Mouse (Mus musculus) heart, embryonic 16.5 days (tissue): ENCODE measurements around the gene Lta. TPM values are rescaled to one million over a fixed set of nuclear protein-coding genes. Genes with fewer than 3 reads are reported as not detected.

Experiments used
- ATAC-seq: fragments of 200-750 bp; cut with Nextera tagmentation; replicated peaks from 2 replicates; pipeline ENCODE4 v1.8.0; 2017; ENCODE audit warnings: moderate number of reproducible peaks; ENCODE audit not compliant: insufficient read depth, low FRiP score; ENCODE audit errors: extremely low read depth
- H3K27ac ChIP-seq: fragments of 300-500 bp; sonication (generic); 2 replicates; pipeline ENCODE4 v1.5.1; 2014; ENCODE audit warnings: mild to moderate bottlenecking, low read length, control low read depth, moderate library complexity
- H3K27me3 ChIP-seq: fragments of 300-500 bp; sonication (generic); 2 replicates; pipeline ENCODE4 v1.6.1; 2014; ENCODE audit warnings: low read length, mixed read lengths; ENCODE audit not compliant: control insufficient read depth, insufficient read depth
- H3K36me3 ChIP-seq: fragments of 300-500 bp; sonication (generic); 2 replicates; pipeline ENCODE4 v1.6.1; 2014; ENCODE audit not compliant: control insufficient read depth, insufficient read depth
- H3K4me1 ChIP-seq: fragments of 300-500 bp; sonication (generic); 2 replicates; pipeline ENCODE4 v1.6.1; 2014; ENCODE audit warnings: low read length, mixed read lengths; ENCODE audit not compliant: control insufficient read depth, insufficient read depth
- H3K4me2 ChIP-seq: fragments of 300-500 bp; sonication (generic); 2 replicates; pipeline ENCODE4 v1.6.1; 2014; ENCODE audit warnings: low read depth, mild to moderate bottlenecking, control low read depth, low read length
- H3K4me3 ChIP-seq: fragments of 300-500 bp; sonication (generic); 2 replicates; pipeline ENCODE4 v1.5.1; 2014; ENCODE audit warnings: mild to moderate bottlenecking, control low read depth, low read length
- H3K9ac ChIP-seq: fragments of 300-500 bp; sonication (generic); 2 replicates; pipeline ENCODE4 v1.6.1; 2014; ENCODE audit warnings: low read length, control low read depth
- H3K9me3 ChIP-seq: fragments of 300-500 bp; sonication (generic); replicated peaks from 2 replicates; pipeline ENCODE4 v1.6.1; 2016; ENCODE audit warnings: low read length; ENCODE audit not compliant: control insufficient read depth
- WGBS: fragments of 180-500 bp; shearing (Covaris S2); extraction: QIAGEN DNeasy Blood & Tissue Kit; methylation state at CpG from one replicate; pipeline ENCODE4 v1.1.7; 2014; 5-methylcytosine and 5-hydroxymethylcytosine counted together
- polyA plus RNA-seq: library from polyadenylated mRNA; unstranded; fragments of >200 nt; fragmentation: Nextera tagmentation; extraction: Ambion mirVana; gene quantifications from 2 replicates; pipeline ENCODE4 v1.2.1, GENCODE M21; 2015

Lta gene
- polyA plus RNA-seq, 1 experiment from 2014 or later = 0.79 TPM

GRCm38 (mm10) chr17:35249451-35250197, 44.5 kb upstream of the Lta start:
- no peak overlapping the region for H3K4me3 ChIP-seq
- H3K27me3 ChIP-seq = no peaks in the 10 kb centered on the region
- H3K4me2 ChIP-seq = no peak overlapping the region
- H3K27ac ChIP-seq = no peak overlapping the region
- 85% methylated on average over 19 of the region's 19 CpGs for WGBS
- H3K4me1 ChIP-seq = peaks cover 22% of the 10 kb centered on the region
- H3K9ac ChIP-seq = no peak overlapping the region
- no peaks in the 10 kb centered on the region for H3K9me3 ChIP-seq
- no peak for ATAC-seq
- H3K36me3 ChIP-seq = peaks cover 92% of the 10 kb centered on the region

DNA sequence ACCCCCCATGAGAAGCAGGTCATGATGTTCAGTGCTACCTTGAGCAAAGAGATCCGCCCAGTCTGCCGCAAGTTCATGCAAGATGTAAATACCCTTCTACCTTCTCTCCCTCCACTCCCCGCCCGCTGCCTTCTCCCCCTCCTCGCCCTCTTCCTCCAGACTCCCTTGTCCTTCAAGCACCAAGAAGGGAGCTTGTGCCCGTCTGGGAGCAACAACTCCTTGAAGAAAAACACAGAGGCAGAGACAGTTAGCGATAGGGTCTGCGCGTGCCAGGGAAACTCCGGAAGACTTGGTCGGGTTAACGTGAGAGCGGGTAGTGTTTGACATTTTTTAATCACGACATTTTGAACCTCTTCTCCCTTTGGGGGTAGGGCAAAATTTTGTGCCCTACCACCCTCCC, 43.8 kb upstream of the Lta start:
- H3K27ac ChIP-seq = no peak overlapping the region
- 86% methylated on average over 14 of the region's 14 CpGs for WGBS
- H3K27me3 ChIP-seq = no peaks in the 10 kb centered on the region
- no peak overlapping the region for H3K4me3 ChIP-seq
- H3K4me2 ChIP-seq = no peak overlapping the region
- peaks cover 94% of the 10 kb centered on the region for H3K36me3 ChIP-seq
- H3K9me3 ChIP-seq = no peaks in the 10 kb centered on the region
- H3K9ac ChIP-seq = no peak overlapping the region
- peaks cover 28% of the 10 kb centered on the region for H3K4me1 ChIP-seq
- ATAC-seq = no peak

DNA sequence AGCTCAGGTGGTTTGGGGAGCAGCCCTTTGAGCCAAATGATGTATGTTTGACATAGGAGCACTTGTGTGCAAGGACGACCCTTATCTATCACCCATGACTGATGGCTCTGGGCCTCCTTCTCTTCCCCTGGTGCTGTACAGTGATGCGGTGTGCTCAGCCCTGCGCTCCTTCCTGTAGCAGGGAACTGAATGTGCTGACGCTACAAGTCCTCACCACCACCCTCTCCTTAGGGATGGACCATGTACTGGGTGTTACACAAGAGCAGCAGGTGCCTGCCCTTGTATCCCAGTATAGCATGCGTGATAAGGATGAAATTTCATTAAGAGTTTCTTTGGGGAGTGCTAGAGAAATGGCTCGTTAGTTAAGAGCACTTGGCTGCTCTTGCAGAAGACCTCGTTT, 42.0 kb upstream of the Lta start:
- H3K27me3 ChIP-seq = no peaks in the 10 kb centered on the region
- ATAC-seq = no peak
- H3K36me3 ChIP-seq = peaks cover 83% of the 10 kb centered on the region
- H3K4me3 ChIP-seq = no peak overlapping the region
- no peak overlapping the region for H3K9ac ChIP-seq
- no peak overlapping the region for H3K27ac ChIP-seq
- no peaks in the 10 kb centered on the region for H3K9me3 ChIP-seq
- peaks cover 38% of the 10 kb centered on the region for H3K4me1 ChIP-seq
- no peak overlapping the region for H3K4me2 ChIP-seq
- WGBS = 66% methylated on average over 7 of the region's 7 CpGs

- ATAC-seq = no peak
- Histone ChIP-seq H3K9me3 (no peaks in the 10 kb centered on the region), H3K9ac (no peak overlapping the region), H3K4me3 (no peak overlapping the region), H3K27me3 (no peaks in the 10 kb centered on the region), H3K36me3 (peaks cover 77% of the 10 kb centered on the region), H3K27ac (no peak overlapping the region), H3K4me2 (no peak overlapping the region), H3K4me1 (peaks cover 38% of the 10 kb centered on the region)
- 75% methylated on average over 15 of the region's 15 CpGs for WGBS
These were observed 40.8 kb upstream of the Lta start for GRCm38 (mm10) chr17:35245731-35246623.

GRCm38 (mm10) chr17:35244999-35245398, 39.8 kb upstream of the Lta start:
- peak overlapping the region; percentile 7; the same call in 1 of the 2 replicates for H3K9ac ChIP-seq
- H3K4me1 ChIP-seq = peaks cover 45% of the 10 kb centered on the region
- H3K36me3 ChIP-seq = peaks cover 67% of the 10 kb centered on the region
- WGBS = 46% methylated on average over 2 of the region's 2 CpGs
- H3K4me3 ChIP-seq = peak overlapping the region; percentile 4; the same call in 1 of the 2 replicates
- ATAC-seq = no peak
- peak overlapping the region; percentile 8; the same call in 1 of the 2 replicates for H3K4me2 ChIP-seq
- H3K27ac ChIP-seq = no peak overlapping the region; the same call in 1 of the 2 replicates
- no peaks in the 10 kb centered on the region for H3K27me3 ChIP-seq
- no peaks in the 10 kb centered on the region for H3K9me3 ChIP-seq

DNA sequence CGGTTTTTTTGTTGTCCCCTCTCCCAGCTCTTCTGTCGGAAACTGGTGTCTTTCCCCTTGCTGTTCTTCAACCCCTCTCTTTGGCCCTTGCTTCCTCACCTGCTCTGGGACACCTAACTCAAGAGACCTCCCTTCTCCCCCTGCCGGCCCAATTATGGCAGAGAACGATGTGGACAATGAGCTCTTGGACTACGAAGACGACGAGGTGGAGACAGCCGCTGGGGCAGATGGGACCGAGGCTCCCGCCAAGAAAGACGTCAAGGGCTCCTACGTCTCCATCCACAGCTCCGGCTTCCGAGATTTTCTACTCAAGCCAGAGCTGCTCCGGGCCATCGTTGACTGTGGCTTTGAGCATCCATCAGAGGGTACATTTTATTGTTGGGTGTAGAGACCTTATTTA, 37.9 kb upstream of the Lta start:
- peak overlapping the region; percentile 94 for H3K4me3 ChIP-seq
- H3K36me3 ChIP-seq = peaks cover 48% of the 10 kb centered on the region
- WGBS = 4% methylated on average over 16 of the region's 16 CpGs
- H3K27ac ChIP-seq = peak overlapping the region; percentile 99
- no peak for ATAC-seq
- no peaks in the 10 kb centered on the region for H3K27me3 ChIP-seq
- peak overlapping the region; percentile 99 for H3K9ac ChIP-seq
- H3K4me1 ChIP-seq = peaks cover 45% of the 10 kb centered on the region
- H3K9me3 ChIP-seq = no peaks in the 10 kb centered on the region
- H3K4me2 ChIP-seq = peak overlapping the region; percentile 95

DNA sequence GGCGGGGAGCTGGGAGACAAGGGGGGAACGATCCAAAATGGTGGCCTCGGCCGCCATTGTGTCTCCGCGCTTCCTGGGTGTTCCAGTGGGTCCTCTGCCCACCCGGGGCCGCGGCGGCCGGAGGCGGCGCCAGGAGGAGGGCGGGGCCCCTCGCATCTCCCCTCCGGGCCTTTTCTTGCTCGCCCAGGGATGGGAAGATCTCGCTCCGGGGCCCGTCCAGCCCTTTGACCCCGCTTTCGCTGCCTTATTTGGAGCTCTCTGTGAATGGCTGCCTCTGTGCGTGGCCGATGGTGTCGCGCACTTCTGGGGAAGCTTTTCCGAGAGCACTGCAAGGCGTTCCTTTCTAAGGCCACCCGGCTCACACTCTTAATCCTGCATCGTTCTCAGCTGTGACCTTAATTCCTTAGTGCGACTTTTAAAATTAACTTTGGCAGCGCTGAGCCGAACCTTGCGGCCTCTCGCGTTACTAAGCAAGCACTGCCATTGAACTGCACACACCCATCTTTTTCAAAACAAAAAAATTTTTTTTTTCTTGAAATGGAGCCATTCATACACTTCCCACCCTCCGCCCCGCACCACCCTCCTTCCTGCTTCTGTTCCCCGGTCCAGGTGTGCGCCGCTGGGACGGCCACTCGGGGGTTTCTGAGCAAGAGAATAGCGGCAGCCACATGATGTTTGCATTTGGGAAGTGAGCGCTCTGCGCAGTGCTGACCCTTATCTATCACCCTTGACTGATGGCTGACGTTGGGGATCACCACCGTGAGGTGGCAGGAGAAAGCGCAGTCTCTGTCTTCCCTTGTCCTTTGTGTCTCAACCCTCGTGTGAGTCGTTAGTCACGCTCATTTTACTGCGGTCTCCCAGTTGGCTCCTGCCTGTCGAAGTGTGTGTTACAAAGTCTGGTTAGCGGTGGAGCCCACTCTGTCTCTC, 37.1 kb upstream of the Lta start:
- Histone ChIP-seq H3K4me1 (peaks cover 43% of the 10 kb centered on the region), H3K27me3 (no peaks in the 10 kb centered on the region)

DNA sequence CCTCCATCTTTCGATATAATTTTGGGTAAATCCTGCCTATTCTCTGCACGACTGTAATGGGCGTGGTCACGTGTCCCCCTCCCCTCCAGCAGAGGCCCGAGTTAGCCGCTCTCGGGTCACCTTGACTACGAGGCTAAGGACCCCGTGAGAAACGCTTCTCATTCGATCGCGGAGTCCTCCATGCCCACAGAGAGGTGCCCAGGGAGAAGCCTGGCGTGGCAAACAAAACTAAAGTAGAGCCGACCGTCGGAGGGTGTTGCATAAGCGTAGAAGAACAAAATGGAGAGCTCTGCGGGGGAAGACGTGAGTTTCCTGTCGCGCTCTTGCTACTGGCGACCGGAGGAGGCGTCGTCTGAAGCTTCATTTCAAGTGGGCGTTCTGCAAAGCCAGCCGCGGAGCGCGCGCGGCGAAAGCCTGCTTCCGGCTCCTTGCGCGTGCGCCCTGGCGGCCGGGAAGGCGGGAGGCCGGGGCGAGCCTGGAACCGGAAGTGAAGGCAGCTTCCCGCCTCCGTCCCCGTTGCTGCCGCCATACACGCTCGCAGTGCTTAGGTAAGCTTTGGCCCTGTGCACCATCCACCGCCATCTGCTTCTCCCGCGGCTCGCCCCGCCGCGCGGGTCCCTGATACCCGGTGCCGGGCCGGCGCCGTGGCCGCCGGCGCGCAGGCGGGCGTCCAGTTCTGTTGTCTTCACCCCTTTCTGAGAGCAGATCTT, 36.3 kb upstream of the Lta start, which contains the start of gene Ddx39b:
TSS of gene Ddx39b (plus strand) at position 442 of the 710 bp plus-strand sequence.
- WGBS = under 1% methylated on average over 67 of the region's 69 CpGs
- no peaks in the 10 kb centered on the region for H3K9me3 ChIP-seq
- H3K27ac ChIP-seq = peak within 1 kb of the TSS; percentile 99
- peak; percentile 89 for ATAC-seq
- peaks cover 43% of the 10 kb centered on the region for H3K4me1 ChIP-seq
- H3K4me2 ChIP-seq = peak within 1 kb of the TSS; percentile 95
- peak within 1 kb of the TSS; percentile 99 for H3K9ac ChIP-seq
- peaks cover 32% of the 10 kb centered on the region for H3K36me3 ChIP-seq
- H3K27me3 ChIP-seq = no peaks in the 10 kb centered on the region
- H3K4me3 ChIP-seq = peak within 1 kb of the TSS; percentile 94

More for the DNA sequence above, 37.1 kb upstream of the Lta start:
- under 1% methylated on average over 55 of the region's 55 CpGs for WGBS
- peak; percentile 47 for ATAC-seq
- Histone ChIP-seq H3K36me3 (peaks cover 40% of the 10 kb centered on the region), H3K27ac (peak overlapping the region; percentile 99), H3K9me3 (no peaks in the 10 kb centered on the region), H3K4me2 (peak overlapping the region; percentile 95), H3K9ac (peak overlapping the region; percentile 99), H3K4me3 (peak overlapping the region; percentile 94)
